Mouse (Mus musculus) hindbrain, postnatal 0 days (tissue): Measurements from ENCODE around the gene Kalrn. TPM values are rescaled to one million over a fixed set of nuclear protein-coding genes. Genes with fewer than 3 reads are reported as not detected.

Experiments
- ATAC-seq: fragments of 200-750 bp; cut with Nextera tagmentation; 2 replicates; pipeline ENCODE4 v1.8.0; 2017; ENCODE audit warnings: mild to moderate bottlenecking, moderate TSS enrichment, moderate library complexity
- DNase-seq: peaks from one replicate; pipeline ENCODE4 v3.0.0-alpha.2; 2015; ENCODE audit warnings: low spot score
- H3K27ac ChIP-seq: fragments of 300-500 bp; sonication (generic); 2 replicates; pipeline ENCODE4 v1.5.1; 2014; ENCODE audit warnings: mild to moderate bottlenecking
- H3K27me3 ChIP-seq: fragments of 300-500 bp; sonication (generic); 2 replicates; pipeline ENCODE4 v1.6.1; 2014; ENCODE audit warnings: low read length, mixed read lengths; ENCODE audit not compliant: insufficient read depth
- H3K36me3 ChIP-seq: fragments of 300-500 bp; sonication (generic); 2 replicates; pipeline ENCODE4 v1.6.1; 2014; ENCODE audit warnings: low read length, mixed read lengths; ENCODE audit not compliant: insufficient read depth
- H3K4me1 ChIP-seq: fragments of 300-500 bp; sonication (generic); 2 replicates; pipeline ENCODE4 v1.6.1; 2014; ENCODE audit warnings: antibody characterized with exemption, low read length, mixed read lengths; ENCODE audit not compliant: insufficient read depth
- H3K4me2 ChIP-seq: fragments of 300-500 bp; sonication (generic); 2 replicates; pipeline ENCODE4 v1.6.1; 2014; ENCODE audit warnings: low read depth, mild to moderate bottlenecking, low read length, moderate library complexity, mixed read lengths
- H3K4me3 ChIP-seq: fragments of 300-500 bp; sonication (generic); 2 replicates; pipeline ENCODE4 v1.5.1; 2014; ENCODE audit warnings: low read length
- H3K9ac ChIP-seq: fragments of 300-500 bp; sonication (generic); replicated peaks from 2 replicates; pipeline ENCODE4 v1.6.1; 2014; ENCODE audit warnings: mild to moderate bottlenecking, low read length, moderate library complexity, mixed read lengths
- H3K9me3 ChIP-seq: fragments of 300-500 bp; sonication (generic); 2 replicates; pipeline ENCODE4 v1.6.1; 2016; ENCODE audit warnings: low read length, mixed read lengths
- CTCF ChIP-seq: IDR thresholded peaks from 2 replicates; pipeline ENCODE4 v1.5.1; 2016; ENCODE audit warnings: antibody characterized with exemption, control low read depth, low read depth
- WGBS: fragments of 180-500 bp; shearing (Covaris S2); extraction: QIAGEN DNeasy Blood & Tissue Kit; methylation state at CpG from one replicate; pipeline ENCODE4 v1.1.7; 2014; 5-methylcytosine and 5-hydroxymethylcytosine counted together
- polyA plus RNA-seq: library from polyadenylated mRNA; unstranded; fragments of >200 nt; fragmentation: Nextera tagmentation; extraction: Ambion mirVana; gene quantifications from 2 replicates; pipeline ENCODE4 v1.2.1, GENCODE M21; 2015
- total RNA-seq: library from RNA; depleted of rRNA; stranded (reverse); fragments of >200 nt; gene quantifications from 2 replicates; pipeline ENCODE4 v1.2.3, GENCODE M21; 2014

Gene Kalrn
- total and polyA plus RNA-seq, 2 experiments from 2014 or later: 17.0 to 107 TPM

- H3K27me3 ChIP-seq: no peaks in the 10 kb centered on the region
- H3K4me2 ChIP-seq: no peak overlapping the region
- no peaks in the 10 kb centered on the region for H3K36me3 ChIP-seq
- no peaks in the 10 kb centered on the region for H3K4me1 ChIP-seq
- 70% methylated on average over 7 of the region's 7 CpGs for WGBS
- no peak for DNase-seq
- no peak overlapping the region for H3K9ac ChIP-seq
- no peak overlapping the region for H3K4me3 ChIP-seq
- no peak for TF ChIP-seq CTCF
- H3K27ac ChIP-seq: no peak overlapping the region
- no peaks in the 10 kb centered on the region for H3K9me3 ChIP-seq
- ATAC-seq: no peak
These were observed 47.0 kb downstream of the Kalrn start for GRCm38 (mm10) chr16:34526378-34526777.

- DNase-seq (peak; percentile 24), ATAC-seq (peak; percentile 47; the same call in 1 of the 2 replicates)
- H3K27ac ChIP-seq: no peak overlapping the region
- WGBS: 65% methylated on average over 8 of the region's 8 CpGs
- no peaks in the 10 kb centered on the region for H3K27me3 ChIP-seq
- no peaks in the 10 kb centered on the region for H3K36me3 ChIP-seq
- peak; percentile 50 for TF ChIP-seq CTCF
- no peak overlapping the region for H3K9ac ChIP-seq
- H3K4me2 ChIP-seq: no peak overlapping the region
- H3K9me3 ChIP-seq: no peaks in the 10 kb centered on the region
- H3K4me3 ChIP-seq: no peak overlapping the region
- no peaks in the 10 kb centered on the region for H3K4me1 ChIP-seq
These were observed 47.5 kb downstream of the Kalrn start for GRCm38 (mm10) chr16:34525866-34526265.

- DNase-seq (no peak), ATAC-seq (no peak)
- Histone ChIP-seq H3K4me3 (no peak overlapping the region), H3K27ac (no peak overlapping the region), H3K9me3 (no peaks in the 10 kb centered on the region), H3K9ac (no peak overlapping the region), H3K36me3 (no peaks in the 10 kb centered on the region), H3K4me1 (no peaks in the 10 kb centered on the region), H3K27me3 (no peaks in the 10 kb centered on the region), H3K4me2 (no peak overlapping the region)
- 54% methylated on average over 3 of the region's 3 CpGs for WGBS
- TF ChIP-seq CTCF: no peak
These were observed 48.1 kb downstream of the Kalrn start for GRCm38 (mm10) chr16:34525205-34525604.

- DNase-seq (peak; percentile 13), ATAC-seq (no peak)
- 22% methylated on average over 5 of the region's 5 CpGs for WGBS
- 0 out of 2 replicates have a peak, but pooled peaks cover 6% of the 10 kb centered on the region for H3K4me1 ChIP-seq
- TF ChIP-seq CTCF: no peak
- H3K27me3 ChIP-seq: no peaks in the 10 kb centered on the region
- no peak overlapping the region for H3K4me2 ChIP-seq
- H3K27ac ChIP-seq: no peak overlapping the region
- H3K9me3 ChIP-seq: no peaks in the 10 kb centered on the region
- H3K36me3 ChIP-seq: no peaks in the 10 kb centered on the region
- no peak overlapping the region for H3K9ac ChIP-seq
- H3K4me3 ChIP-seq: no peak overlapping the region
These were observed 52.3 kb downstream of the Kalrn start for GRCm38 (mm10) chr16:34521061-34521460.

- DNase-seq: peak; percentile 6
These were observed 56.4 kb downstream of the Kalrn start for GRCm38 (mm10) chr16:34516891-34517398.

GRCm38 (mm10) chr16:34515485-34515884 is 57.8 kb downstream of the Kalrn start:
- no peak overlapping the region for H3K4me2 ChIP-seq
- no peak for TF ChIP-seq CTCF
- H3K9me3 ChIP-seq: no peaks in the 10 kb centered on the region
- H3K9ac ChIP-seq: no peak overlapping the region
- no peaks in the 10 kb centered on the region for H3K27me3 ChIP-seq
- WGBS: 85% methylated on average over 4 of the region's 4 CpGs
- no peak for DNase-seq
- no peak for ATAC-seq
- peaks cover 14% of the 10 kb centered on the region; the same call in 1 of the 2 replicates for H3K4me1 ChIP-seq
- H3K4me3 ChIP-seq: no peak overlapping the region
- H3K36me3 ChIP-seq: no peaks in the 10 kb centered on the region
- no peak overlapping the region for H3K27ac ChIP-seq

More at GRCm38 (mm10) chr16:34516891-34517398, 56.4 kb downstream of the Kalrn start:
- no peak for ATAC-seq
- H3K4me2 ChIP-seq: no peak overlapping the region
- no peak overlapping the region for H3K4me3 ChIP-seq
- no peaks in the 10 kb centered on the region for H3K36me3 ChIP-seq
- H3K9ac ChIP-seq: 0 out of 2 replicates have a peak overlapping the region, but pooled peaks have one; percentile 18
- H3K27ac ChIP-seq: no peak overlapping the region
- TF ChIP-seq CTCF: no peak
- peaks cover 14% of the 10 kb centered on the region; the same call in 1 of the 2 replicates for H3K4me1 ChIP-seq
- no peaks in the 10 kb centered on the region for H3K27me3 ChIP-seq
- H3K9me3 ChIP-seq: no peaks in the 10 kb centered on the region
- 56% methylated on average over 12 of the region's 12 CpGs for WGBS

- ATAC-seq (peak; percentile 79), DNase-seq (peak; percentile 38)
- H3K9ac ChIP-seq: no peak overlapping the region
- no peaks in the 10 kb centered on the region for H3K36me3 ChIP-seq
- H3K9me3 ChIP-seq: no peaks in the 10 kb centered on the region
- H3K27me3 ChIP-seq: no peaks in the 10 kb centered on the region
- no peak overlapping the region; the same call in 1 of the 2 replicates for H3K27ac ChIP-seq
- 27% methylated on average over 13 of the region's 13 CpGs for WGBS
- peaks cover 14% of the 10 kb centered on the region; the same call in 1 of the 2 replicates for H3K4me1 ChIP-seq
- H3K4me3 ChIP-seq: no peak overlapping the region
- TF ChIP-seq CTCF: no peak
- H3K4me2 ChIP-seq: peak overlapping the region; percentile 31; the same call in 1 of the 2 replicates
These were observed 59.3 kb downstream of the Kalrn start for GRCm38 (mm10) chr16:34513956-34514593.
